In genomic region chr15:78117731-78118130, GRCm38 (mm10) we compare ENCODE assay signal across 20 mouse cellular contexts. TPM values are rescaled to one million over a fixed set of nuclear protein-coding genes. Genes with fewer than 3 reads are reported as not detected.
DNase-seq lines count a peak whose midpoint lies in the region; ATAC-seq and TF ChIP-seq lines count a peak whose summit lies in the region.
"Had no signal": no experiment of that assay in that cellular context is flagged by ENCODE, and none has a peak within 500 bp of the region (broad histone marks: within the 10 kb centered on the region; RNA-seq: fewer than 3 reads in every experiment).

No protein-coding gene starts in this region.

- no peaks in the 10 kb centered on the region for H3K27me3 ChIP-seq in hindbrain, embryonic 15.5 days
- peaks cover 11% of the 10 kb centered on the region for H3K27me3 ChIP-seq in neural tube, embryonic 13.5 days

- peak overlapping the region; percentile 93 for H3K27ac ChIP-seq in left cerebral cortex, adult 2 months
- H3K27ac ChIP-seq in hindbrain, embryonic 15.5 days (replicated peaks), result peak overlapping the region; percentile 90; the same call in 1 of the 2 replicates
- H3K27ac ChIP-seq in neural tube, embryonic 13.5 days (replicated peaks), result peak overlapping the region; percentile 67
- H3K27ac ChIP-seq: embryonic facial prominence, embryonic 12.5 days; heart, embryonic 15.5 days; limb, embryonic 15.5 days; macrophage had no signal

- no peaks in the 10 kb centered on the region for H3K36me3 ChIP-seq in hindbrain, embryonic 15.5 days
- no peaks in the 10 kb centered on the region for H3K36me3 ChIP-seq in neural tube, embryonic 13.5 days
- H3K36me3 ChIP-seq: embryonic facial prominence, embryonic 12.5 days; heart, embryonic 15.5 days; limb, embryonic 15.5 days had no signal

- 57% methylated on average over 16 of the region's 16 CpGs for WGBS in hindbrain, embryonic 15.5 days
- WGBS in neural tube, embryonic 13.5 days, result 79% methylated on average over 16 of the region's 16 CpGs

- peak overlapping the region; percentile 73 for H3K4me3 ChIP-seq in left cerebral cortex, adult 2 months
- H3K4me3 ChIP-seq in hindbrain, embryonic 15.5 days, result peak overlapping the region; percentile 58
- peak overlapping the region; percentile 66 for H3K4me3 ChIP-seq in neural tube, embryonic 13.5 days
- H3K4me3 ChIP-seq: embryonic facial prominence, embryonic 12.5 days; heart, embryonic 15.5 days; limb, embryonic 15.5 days had no signal

- TF ChIP-seq CTCF in left cerebral cortex, adult 2 months (IDR thresholded peaks at IDR 0.05), result no peak

- peak overlapping the region; percentile 74 for H3K4me2 ChIP-seq in hindbrain, embryonic 15.5 days
- peak overlapping the region; percentile 67 for H3K4me2 ChIP-seq in neural tube, embryonic 13.5 days
- H3K4me2 ChIP-seq: embryonic facial prominence, embryonic 12.5 days; heart, embryonic 15.5 days; limb, embryonic 15.5 days had no signal

- intact Hi-C loops in left cerebral cortex, adult 2 months (cut with DNase I), result loop anchor here (1.0 to 2.0 kb wide), 3 partner anchors 55 to 138 kb away; no protein-coding TSS in a partner anchor
- intact Hi-C loops in heart, postnatal 25 days (cut with DNase I), result no loop called here

- DNase-seq in cerebellum, adult 9-11 months, result peak; percentile 50
- DNase-seq in cerebellum, adult 8-10 months, result no peak
- DNase-seq in left cerebral cortex, adult 2 months (ENCODE audit: extremely low spot score in 1 of 2, low spot score in 2 of 2), result no peak
- no peak for DNase-seq in left cerebral cortex, adult 11 months (ENCODE audit: low spot score)
- no peak for DNase-seq in urinary bladder, postnatal 4 days (ENCODE audit: low spot score in 2 of 2)
- DNase-seq in heart, postnatal 25 days (ENCODE audit: low spot score), result no peak
- DNase-seq: adrenal gland, postnatal 36 days; heart, adult 18-20 months; kidney, adult 8-10 months; lung, adult 18-20 months; thymus, adult 18-20 months had no signal

- no peak for ATAC-seq in hindbrain, embryonic 15.5 days (ENCODE audit: low FRiP score, low read depth)
- ATAC-seq in neural tube, embryonic 13.5 days (ENCODE audit: low read depth), result no peak

- no peaks in the 10 kb centered on the region for H3K9me3 ChIP-seq in hindbrain, embryonic 15.5 days
- H3K9me3 ChIP-seq in neural tube, embryonic 13.5 days, result no peaks in the 10 kb centered on the region
- H3K9me3 ChIP-seq: embryonic facial prominence, embryonic 12.5 days; heart, embryonic 15.5 days; limb, embryonic 15.5 days had no signal

- H3K4me1 ChIP-seq in hindbrain, embryonic 15.5 days (replicated peaks), result peaks cover 58% of the 10 kb centered on the region
- peaks cover 59% of the 10 kb centered on the region for H3K4me1 ChIP-seq in neural tube, embryonic 13.5 days (replicated peaks)

- peak overlapping the region; percentile 74; the same call in 1 of the 2 replicates for H3K9ac ChIP-seq in hindbrain, embryonic 15.5 days
- peak overlapping the region; percentile 80 for H3K9ac ChIP-seq in neural tube, embryonic 13.5 days
- H3K9ac ChIP-seq: embryonic facial prominence, embryonic 12.5 days; heart, embryonic 15.5 days; limb, embryonic 15.5 days had no signal

RNA-seq across cellular contexts. Expression of gene Cacng2, which starts 2.1 kb away (rescaled TPM):
- total RNA-seq in left cerebral cortex, adult 2 months (2021), result 10 to 100 TPM; 57.5 to 60.8 TPM
- polyA plus RNA-seq in hindbrain, embryonic 15.5 days (2015; fragmentation: Nextera tagmentation; extraction: Ambion mirVana), result 16.5 and 17.4 TPM in 2 replicates
- 9.4 and 10.6 TPM in 2 replicates for polyA plus RNA-seq in neural tube, embryonic 13.5 days (2015; fragmentation: Nextera tagmentation; extraction: Ambion mirVana)
- not detected for total RNA-seq in heart, postnatal 25 days (2021)
- total RNA-seq: gastrocnemius, adult 8-10 months; heart, adult 18-20 months had no signal
- polyA plus RNA-seq: heart, embryonic 15.5 days; large intestine, adult 2 months; macrophage; urinary bladder, adult 2 months had no signal

RNA-seq across cellular contexts. Expression of gene Ift27, which starts 56.2 kb away (rescaled TPM):
- 10 to 100 TPM; 31.4 to 32.2 TPM for total RNA-seq in left cerebral cortex, adult 2 months (2021)
- 102 and 109 TPM in 2 replicates for polyA plus RNA-seq in hindbrain, embryonic 15.5 days (2015; fragmentation: Nextera tagmentation; extraction: Ambion mirVana)
- polyA plus RNA-seq in neural tube, embryonic 13.5 days (2015; fragmentation: Nextera tagmentation; extraction: Ambion mirVana), result 88.5 and 96.9 TPM in 2 replicates
- 10 to 100 TPM; 10.2 to 11.2 TPM for total RNA-seq in heart, postnatal 25 days (2021)

Comparison
In these comparisons a context has a peak if more than half of its experiments do, and no peak if none do; other contexts are left out.
1. RNA of gene Cacng2, which starts 2.1 kb away (total RNA-seq): 57.5 to 60.8 TPM in left cerebral cortex, adult 2 months; not detected in heart, postnatal 25 days; every median in the first group is over 10 times any median in the second.
2. Peak in every context shown above with its lines, with median percentiles within 50 percentile points of each other: H3K27ac ChIP-seq and H3K4me3 ChIP-seq.